Mouse (Mus musculus) bone marrow macrophage, adult 2 months (primary cell): ENCODE measurements at regions not wholly inside any gene's neighbourhood (a gene's known extent, or its start where the extent isn't known, plus 50 kb on each side); places are given as distances from the start of the nearest gene placed in this dataset.

Experiments used
- CTCF ChIP-seq: IDR thresholded peaks from 2 replicates; pipeline ENCODE4 v1.5.1; 2012; ENCODE audit warnings: low read depth, mild to moderate bottlenecking, low read length, moderate library complexity
- POLR2A ChIP-seq: IDR thresholded peaks from 2 replicates; pipeline ENCODE4 v1.6.1; 2012; ENCODE audit warnings: mild to moderate bottlenecking, low read depth, low read length, borderline replicate concordance

GRCm38 (mm10) chr13:28701309-28701708, 252.2 kb downstream of the Sox4 start:
- no peak for TF ChIP-seq CTCF
- TF ChIP-seq POLR2A = no peak
